Mouse (Mus musculus) cerebellum, adult 2 months (tissue): ENCODE data around the gene Pygm.

Experiments used
- CTCF ChIP-seq: fragments of 200-500 bp; IDR thresholded peaks from 2 replicates; pipeline ENCODE4 v1.5.1; 2011; ENCODE audit warnings: low read depth, mild to moderate bottlenecking, control low read depth, low read length, moderate library complexity, borderline replicate concordance; ENCODE audit not compliant: insufficient read depth
- POLR2A ChIP-seq: fragments of 200-500 bp; IDR thresholded peaks from 2 replicates; pipeline ENCODE4 v1.6.1; 2011; ENCODE audit warnings: low read length, control low read depth, borderline replicate concordance; ENCODE audit not compliant: insufficient read depth

GRCm38 (mm10) chr19:6385419-6385818, 1.2 kb downstream of the Pygm start:
- TF ChIP-seq POLR2A (no peak), CTCF (no peak)
